Mouse (Mus musculus) ES-E14 (cell line): ENCODE measurements at regions not wholly inside any gene's neighbourhood (a gene's known extent, or its start where the extent isn't known, plus 50 kb on each side); places are given as distances from the start of the nearest gene placed in this dataset.
"Not testable (repeated sequence)": the region's sequence is repeated elsewhere in the genome, so short reads cannot be mapped to it uniquely, and the experiment has no call there.

Experiments used
- DNase-seq: peaks from one replicate; pipeline ENCODE4 v3.0.0-alpha.2; 2013; ENCODE audit warnings: low read depth, low spot score
- H3K27ac ChIP-seq: 2 replicates; pipeline ENCODE4 v1.5.1; 2012; ENCODE audit warnings: low read depth, mild to moderate bottlenecking, low read length, moderate library complexity, mixed read lengths; ENCODE audit not compliant: poor library complexity, insufficient read depth, severe bottlenecking
- H3K36me3 ChIP-seq: 2 replicates; pipeline ENCODE4 v1.6.1; 2012; ENCODE audit warnings: mild to moderate bottlenecking, low read length, moderate library complexity, mixed read lengths; ENCODE audit not compliant: control insufficient read depth, poor library complexity, insufficient read depth, severe bottlenecking
- H3K4me1 ChIP-seq, 2 experiments: fragments of 150-350 bp in 1 of 2; sonication (generic) in 1 of 2; 2 replicates each; pipeline ENCODE4 v1.6.1; 2012; ENCODE audit warnings: low read length in 2 of 2, mild to moderate bottlenecking in 1 of 2, mixed read lengths in 1 of 2; ENCODE audit not compliant: control insufficient read depth in 2 of 2, insufficient read depth in 2 of 2, poor library complexity in 1 of 2
- H3K4me3 ChIP-seq, 2 experiments: fragments of 150-350 bp in 1 of 2; sonication (generic) in 1 of 2; 2 replicates each; pipeline ENCODE4 v1.5.1; 2012; ENCODE audit warnings: low read length in 2 of 2, low read depth in 1 of 2, mild to moderate bottlenecking in 1 of 2, mixed read lengths in 1 of 2; ENCODE audit not compliant: insufficient read depth in 1 of 2, poor library complexity in 1 of 2, severe bottlenecking in 1 of 2
- H3K9ac ChIP-seq: 2 replicates; pipeline ENCODE4 v1.6.1; 2012; ENCODE audit warnings: low read depth, mild to moderate bottlenecking, low read length, mixed read lengths; ENCODE audit not compliant: poor library complexity, insufficient read depth, severe bottlenecking
- H3K9me3 ChIP-seq: fragments of 150-350 bp; sonication (generic); 2 replicates; pipeline ENCODE4 v1.6.1; 2012; ENCODE audit warnings: low read depth, mild to moderate bottlenecking, low read length; ENCODE audit not compliant: control insufficient read depth, insufficient read depth
- CHD2 ChIP-seq: IDR thresholded peaks from 2 replicates; pipeline ENCODE4 v1.6.1; 2014; ENCODE audit warnings: mild to moderate bottlenecking, low read depth, low read length, inconsistent platforms
- HCFC1 ChIP-seq: IDR thresholded peaks from 2 replicates; pipeline ENCODE4 v1.6.1; 2012; ENCODE audit warnings: low read length, inconsistent platforms, borderline replicate concordance; ENCODE audit not compliant: insufficient read depth
- MAFK ChIP-seq: IDR thresholded peaks from 2 replicates; pipeline ENCODE4 v1.6.1; 2014; ENCODE audit warnings: mild to moderate bottlenecking, low read depth, low read length, inconsistent platforms; ENCODE audit not compliant: insufficient read depth
- ZC3H11A ChIP-seq: IDR thresholded peaks from 2 replicates; pipeline ENCODE4 v1.6.1; 2012; ENCODE audit warnings: low read depth, mild to moderate bottlenecking, inconsistent platforms, low read length, borderline replicate concordance
- ZNF384 ChIP-seq: IDR thresholded peaks from 2 replicates; pipeline ENCODE4 v1.6.1; 2012; ENCODE audit warnings: low read depth, low read length, inconsistent platforms
- in situ Hi-C, 2 experiments: fragments of 600-800 bp; cut with MboI; formaldehyde crosslinking; loops; one replicate each; pipeline ENCODE4 v1.15.1; 2025; ENCODE audit warnings: low sequenced_read_pairs in 2 of 2, inconsistent platforms in 1 of 2; ENCODE audit not compliant: unreplicated experiment in 2 of 2

DNA sequence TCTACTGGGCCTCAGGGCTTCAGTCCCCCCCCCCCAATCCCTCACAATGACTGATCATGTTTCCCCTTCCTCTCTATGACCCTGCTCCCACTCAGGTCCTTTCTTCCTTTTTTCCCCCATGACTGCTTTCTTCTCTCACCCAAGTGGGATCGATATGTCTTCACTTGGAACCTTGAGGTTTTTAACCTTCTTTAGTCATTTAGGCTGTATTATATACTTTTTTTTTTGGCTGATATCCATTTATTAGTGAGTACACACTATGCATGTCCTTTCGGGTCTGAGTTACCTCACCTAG is 63.3 kb upstream of the Zfp988 start:
- Histone ChIP-seq H3K36me3 (no peaks in the 10 kb centered on the region), H3K9ac (no peak overlapping the region), H3K4me3 (no peak overlapping the region), H3K4me1 (no peaks in the 10 kb centered on the region), H3K27ac (no peak overlapping the region), H3K9me3 (0 out of 2 replicates have a peak, but pooled peaks cover 2% of the 10 kb centered on the region)
- no peak for TF ChIP-seq HCFC1
- TF ChIP-seq ZC3H11A = no peak
- no peak for TF ChIP-seq ZNF384
- no peak for TF ChIP-seq CHD2
- no peak for TF ChIP-seq MAFK
- DNase-seq = no peak
- in situ Hi-C loops = no loop called here

DNA sequence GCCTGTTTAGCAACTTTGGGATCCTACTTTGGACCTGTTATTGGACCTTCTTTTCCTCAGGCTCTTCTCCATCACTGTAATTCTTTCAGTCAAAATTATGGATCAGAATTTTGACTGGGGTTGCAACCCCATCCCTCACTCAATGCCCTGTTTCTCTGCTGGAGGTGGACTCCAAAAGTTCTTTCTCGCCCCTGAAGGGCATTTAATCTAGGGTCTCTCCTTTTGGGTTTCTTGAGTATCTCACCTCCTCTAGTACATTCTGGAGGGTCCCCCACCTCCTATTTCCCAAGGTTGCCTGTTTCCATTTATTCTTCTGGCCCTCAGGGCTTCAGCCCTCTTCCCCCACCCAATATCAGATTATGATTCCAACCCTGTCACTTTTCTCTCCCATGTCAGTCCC is 56.9 kb upstream of the Zfp988 start:
- H3K36me3 ChIP-seq, H3K4me3 ChIP-seq, H3K4me1 ChIP-seq, H3K9ac ChIP-seq, H3K27ac ChIP-seq, in situ Hi-C loops, H3K9me3 ChIP-seq, DNase-seq: not testable (repeated sequence)
